Mouse (Mus musculus): ENCODE results near the gene Mroh2a. TPM values are rescaled to one million over a fixed set of nuclear protein-coding genes. Genes with fewer than 3 reads are reported as not detected.

The Mroh2a gene
- total RNA-seq, 1 experiment = 0.76 TPM

DNA sequence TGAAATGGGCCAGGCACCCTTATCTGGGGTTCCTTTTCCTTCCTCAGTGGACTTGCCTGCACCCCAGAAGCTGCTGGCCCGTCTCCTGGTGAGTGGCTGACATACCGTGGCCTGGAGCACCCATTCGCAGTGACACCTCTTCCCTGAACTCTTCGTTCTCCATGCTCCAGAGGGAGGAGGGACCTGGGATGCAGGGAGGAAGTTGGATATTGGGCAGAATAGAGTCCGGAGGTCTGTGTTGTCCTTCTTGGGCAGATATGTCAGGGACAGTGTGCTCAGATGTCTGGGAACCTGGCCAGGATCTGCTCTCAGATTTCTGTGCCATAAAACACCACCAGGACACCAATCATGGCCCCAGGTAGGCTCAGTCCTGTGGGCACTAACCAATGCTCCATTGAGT lies 13.3 kb downstream of the Mroh2a start:
- no peak for TF ChIP-seq MAFK (IDR thresholded peaks at IDR 0.05; ENCODE audit: insufficient read depth, low read depth, low read length)
- TF ChIP-seq HCFC1 (IDR thresholded peaks at IDR 0.05; ENCODE audit: borderline replicate concordance, insufficient read depth, low read length) = no peak
- TF ChIP-seq CHD2 (IDR thresholded peaks at IDR 0.05; ENCODE audit: low read depth, low read length) = no peak
- no peak for TF ChIP-seq ZC3H11A (IDR thresholded peaks at IDR 0.05; ENCODE audit: borderline replicate concordance, low read depth, low read length)
- TF ChIP-seq ZNF384 (IDR thresholded peaks at IDR 0.05; ENCODE audit: low read depth, low read length) = no peak
- DNase-seq (ENCODE audit: low read depth, low spot score) = no peak
- no peak overlapping the region for H3K9ac ChIP-seq (ENCODE audit: insufficient read depth, low read depth, low read length, poor library complexity, severe bottlenecking)
- no peaks in the 10 kb centered on the region for H3K9me3 ChIP-seq (ENCODE audit: control insufficient read depth, insufficient read depth, low read depth, low read length)
- in situ Hi-C loops (cut with MboI; ENCODE audit: low sequenced_read_pairs in 2 of 2, unreplicated experiment in 2 of 2) = no loop called here
- no peak overlapping the region for H3K4me3 ChIP-seq (ENCODE audit: insufficient read depth in 1 of 2, low read depth in 1 of 2, low read length in 2 of 2, poor library complexity in 1 of 2, severe bottlenecking in 1 of 2)
- H3K4me1 ChIP-seq (ENCODE audit: control insufficient read depth in 2 of 2, insufficient read depth in 2 of 2, low read length in 2 of 2, poor library complexity in 1 of 2) = no peaks in the 10 kb centered on the region
- H3K36me3 ChIP-seq (ENCODE audit: control insufficient read depth, insufficient read depth, low read length, poor library complexity, severe bottlenecking) = no peaks in the 10 kb centered on the region
- H3K27ac ChIP-seq (ENCODE audit: insufficient read depth, low read depth, low read length, poor library complexity, severe bottlenecking) = no peak overlapping the region

DNA sequence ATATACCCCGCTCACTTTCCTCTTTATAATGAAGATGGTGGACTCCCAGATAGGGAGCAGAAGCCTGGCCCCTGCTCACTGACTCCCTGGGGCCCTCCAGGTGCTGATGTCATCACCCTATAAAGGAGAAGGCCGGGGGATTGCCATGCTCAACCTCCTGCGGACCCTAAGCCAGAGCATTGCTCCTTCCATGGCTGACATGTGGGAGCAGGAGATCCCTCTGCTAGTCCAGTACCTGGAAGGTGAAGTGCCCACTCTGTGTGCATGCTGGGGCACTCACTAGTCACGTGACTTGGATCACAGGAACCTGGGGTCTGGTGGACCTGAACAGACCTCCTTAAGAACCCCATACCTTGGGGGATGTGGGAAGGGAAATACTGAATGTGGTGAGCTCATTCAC lies 13.8 kb downstream of the Mroh2a start:
- Histone ChIP-seq H3K9me3 (ENCODE audit: control insufficient read depth, insufficient read depth, low read depth, low read length) (no peaks in the 10 kb centered on the region), H3K36me3 (ENCODE audit: control insufficient read depth, insufficient read depth, low read length, poor library complexity, severe bottlenecking) (no peaks in the 10 kb centered on the region), H3K9ac (ENCODE audit: insufficient read depth, low read depth, low read length, poor library complexity, severe bottlenecking) (no peak overlapping the region), H3K27ac (ENCODE audit: insufficient read depth, low read depth, low read length, poor library complexity, severe bottlenecking) (no peak overlapping the region), H3K4me3 (ENCODE audit: insufficient read depth in 1 of 2, low read depth in 1 of 2, low read length in 2 of 2, poor library complexity in 1 of 2, severe bottlenecking in 1 of 2) (no peak overlapping the region), H3K4me1 (ENCODE audit: control insufficient read depth in 2 of 2, insufficient read depth in 2 of 2, low read length in 2 of 2, poor library complexity in 1 of 2) (no peaks in the 10 kb centered on the region)
- TF ChIP-seq MAFK (IDR thresholded peaks at IDR 0.05; ENCODE audit: insufficient read depth, low read depth, low read length) (no peak), ZNF384 (IDR thresholded peaks at IDR 0.05; ENCODE audit: low read depth, low read length) (no peak), ZC3H11A (IDR thresholded peaks at IDR 0.05; ENCODE audit: borderline replicate concordance, low read depth, low read length) (no peak), CHD2 (IDR thresholded peaks at IDR 0.05; ENCODE audit: low read depth, low read length) (no peak), HCFC1 (IDR thresholded peaks at IDR 0.05; ENCODE audit: borderline replicate concordance, insufficient read depth, low read length) (no peak)
- in situ Hi-C loops (cut with MboI; ENCODE audit: low sequenced_read_pairs in 2 of 2, unreplicated experiment in 2 of 2) = no loop called here
- DNase-seq (ENCODE audit: low read depth, low spot score) = no peak

GRCm38 (mm10) chr1:88243861-88244260 lies 17.1 kb downstream of the Mroh2a start:
- no peak overlapping the region for H3K27ac ChIP-seq (ENCODE audit: insufficient read depth, low read depth, low read length, poor library complexity, severe bottlenecking)

GRCm38 (mm10) chr1:88245881-88246280 lies 19.1 kb downstream of the Mroh2a start:
- no peak for DNase-seq (ENCODE audit: low read depth, low spot score)
- Histone ChIP-seq H3K4me1 (ENCODE audit: control insufficient read depth in 2 of 2, insufficient read depth in 2 of 2, low read length in 2 of 2, poor library complexity in 1 of 2) (no peaks in the 10 kb centered on the region), H3K27ac (ENCODE audit: insufficient read depth, low read depth, low read length, poor library complexity, severe bottlenecking) (no peak overlapping the region), H3K36me3 (ENCODE audit: control insufficient read depth, insufficient read depth, low read length, poor library complexity, severe bottlenecking) (no peaks in the 10 kb centered on the region), H3K9ac (ENCODE audit: insufficient read depth, low read depth, low read length, poor library complexity, severe bottlenecking) (no peak overlapping the region), H3K9me3 (ENCODE audit: control insufficient read depth, insufficient read depth, low read depth, low read length) (no peaks in the 10 kb centered on the region), H3K4me3 (ENCODE audit: insufficient read depth in 1 of 2, low read depth in 1 of 2, low read length in 2 of 2, poor library complexity in 1 of 2, severe bottlenecking in 1 of 2) (no peak overlapping the region)
- in situ Hi-C loops (cut with MboI; ENCODE audit: low sequenced_read_pairs in 2 of 2, unreplicated experiment in 2 of 2) = no loop called here
- TF ChIP-seq HCFC1 (IDR thresholded peaks at IDR 0.05; ENCODE audit: borderline replicate concordance, insufficient read depth, low read length) (no peak), CHD2 (IDR thresholded peaks at IDR 0.05; ENCODE audit: low read depth, low read length) (no peak), ZNF384 (IDR thresholded peaks at IDR 0.05; ENCODE audit: low read depth, low read length) (no peak), ZC3H11A (IDR thresholded peaks at IDR 0.05; ENCODE audit: borderline replicate concordance, low read depth, low read length) (no peak), MAFK (IDR thresholded peaks at IDR 0.05; ENCODE audit: insufficient read depth, low read depth, low read length) (no peak)

More at GRCm38 (mm10) chr1:88243861-88244260, 17.1 kb downstream of the Mroh2a start:
- TF ChIP-seq ZNF384 (IDR thresholded peaks at IDR 0.05; ENCODE audit: low read depth, low read length) = no peak
- TF ChIP-seq MAFK (IDR thresholded peaks at IDR 0.05; ENCODE audit: insufficient read depth, low read depth, low read length) = no peak
- TF ChIP-seq HCFC1 (IDR thresholded peaks at IDR 0.05; ENCODE audit: borderline replicate concordance, insufficient read depth, low read length) = no peak
- H3K4me3 ChIP-seq (ENCODE audit: insufficient read depth in 1 of 2, low read depth in 1 of 2, low read length in 2 of 2, poor library complexity in 1 of 2, severe bottlenecking in 1 of 2) = no peak overlapping the region
- H3K4me1 ChIP-seq (ENCODE audit: control insufficient read depth in 2 of 2, insufficient read depth in 2 of 2, low read length in 2 of 2, poor library complexity in 1 of 2) = no peaks in the 10 kb centered on the region
- in situ Hi-C loops (cut with MboI; ENCODE audit: low sequenced_read_pairs in 2 of 2, unreplicated experiment in 2 of 2) = no loop called here
- no peaks in the 10 kb centered on the region for H3K36me3 ChIP-seq (ENCODE audit: control insufficient read depth, insufficient read depth, low read length, poor library complexity, severe bottlenecking)
- H3K9me3 ChIP-seq (ENCODE audit: control insufficient read depth, insufficient read depth, low read depth, low read length) = no peaks in the 10 kb centered on the region
- no peak for DNase-seq (ENCODE audit: low read depth, low spot score)
- H3K9ac ChIP-seq (ENCODE audit: insufficient read depth, low read depth, low read length, poor library complexity, severe bottlenecking) = no peak overlapping the region

- H3K4me1 ChIP-seq (ENCODE audit: control insufficient read depth in 2 of 2, insufficient read depth in 2 of 2, low read length in 2 of 2, poor library complexity in 1 of 2) = no peaks in the 10 kb centered on the region
- H3K27ac ChIP-seq (ENCODE audit: insufficient read depth, low read depth, low read length, poor library complexity, severe bottlenecking) = no peak overlapping the region
- H3K9ac ChIP-seq (ENCODE audit: insufficient read depth, low read depth, low read length, poor library complexity, severe bottlenecking) = no peak overlapping the region
- no peaks in the 10 kb centered on the region for H3K36me3 ChIP-seq (ENCODE audit: control insufficient read depth, insufficient read depth, low read length, poor library complexity, severe bottlenecking)
- DNase-seq (ENCODE audit: low read depth, low spot score) = no peak
- in situ Hi-C loops (cut with MboI; ENCODE audit: low sequenced_read_pairs in 2 of 2, unreplicated experiment in 2 of 2) = no loop called here
- no peaks in the 10 kb centered on the region for H3K9me3 ChIP-seq (ENCODE audit: control insufficient read depth, insufficient read depth, low read depth, low read length)
- H3K4me3 ChIP-seq (ENCODE audit: insufficient read depth in 1 of 2, low read depth in 1 of 2, low read length in 2 of 2, poor library complexity in 1 of 2, severe bottlenecking in 1 of 2) = no peak overlapping the region
- TF ChIP-seq ZNF384 (IDR thresholded peaks at IDR 0.05; ENCODE audit: low read depth, low read length) = no peak
- no peak for TF ChIP-seq ZC3H11A (IDR thresholded peaks at IDR 0.05; ENCODE audit: borderline replicate concordance, low read depth, low read length)
- TF ChIP-seq MAFK (IDR thresholded peaks at IDR 0.05; ENCODE audit: insufficient read depth, low read depth, low read length) = no peak
- no peak for TF ChIP-seq HCFC1 (IDR thresholded peaks at IDR 0.05; ENCODE audit: borderline replicate concordance, insufficient read depth, low read length)
- no peak for TF ChIP-seq CHD2 (IDR thresholded peaks at IDR 0.05; ENCODE audit: low read depth, low read length)
These were observed 19.6 kb downstream of the Mroh2a start for GRCm38 (mm10) chr1:88246386-88246785.

Measured in ES-E14 (cell line).